Mouse (Mus musculus): Measurements from ENCODE around the gene Gm5662.
"Not testable (repeated sequence)": the region's sequence is repeated elsewhere in the genome, so short reads cannot be mapped to it uniquely, and the experiment has no call there.

The Gm5662 gene

GRCm38 (mm10) chr12:88274400-88274799 is at the start of gene Gm5662:
Gene Gm5662 (minus strand): TSS chr12:88274500.
- not testable (repeated sequence) for DNase-seq (ENCODE audit: low read depth, low spot score)

GRCm38 (mm10) chr12:88323926-88324325 is 49.6 kb upstream of the Gm5662 start, which contains the start of gene Gm5039:
Gene Gm5039 (minus strand): TSS chr12:88324026.
- DNase-seq (ENCODE audit: low read depth, low spot score), result not testable (repeated sequence)

- DNase-seq (ENCODE audit: low read depth, low spot score), result no peak
These were observed 40.3 kb upstream of the Gm5662 start for GRCm38 (mm10) chr12:88314556-88314955.

GRCm38 (mm10) chr12:88297171-88297570 is 22.9 kb upstream of the Gm5662 start:
- DNase-seq (ENCODE audit: low read depth, low spot score), result not testable (repeated sequence)

- DNase-seq (ENCODE audit: low read depth, low spot score), result not testable (repeated sequence)
These were observed 18.8 kb upstream of the Gm5662 start for GRCm38 (mm10) chr12:88293082-88293481.

GRCm38 (mm10) chr12:88285224-88285623 is 10.9 kb upstream of the Gm5662 start:
- DNase-seq (ENCODE audit: low read depth, low spot score), result not testable (repeated sequence)

- DNase-seq (ENCODE audit: low read depth, low spot score), result no peak
These were observed 17.1 kb downstream of the Gm5662 start for GRCm38 (mm10) chr12:88257241-88257640.

- not testable (repeated sequence) for DNase-seq (ENCODE audit: low read depth, low spot score)
These were observed 18.4 kb downstream of the Gm5662 start for GRCm38 (mm10) chr12:88255917-88256316.

- not testable (repeated sequence) for DNase-seq (ENCODE audit: low read depth, low spot score)
These were observed 24.3 kb downstream of the Gm5662 start, which contains the start of gene Gm8332 for GRCm38 (mm10) chr12:88250000-88250399. Gene Gm8332 (minus strand): TSS chr12:88250100.

GRCm38 (mm10) chr12:88245786-88246185 is 28.5 kb downstream of the Gm5662 start:
- DNase-seq (ENCODE audit: low read depth, low spot score), result not testable (repeated sequence)

- not testable (repeated sequence) for DNase-seq (ENCODE audit: low read depth, low spot score)
These were observed 31.4 kb downstream of the Gm5662 start for GRCm38 (mm10) chr12:88242940-88243339.
